Mouse (Mus musculus): ENCODE measurements at regions not wholly inside any gene's neighbourhood (a gene's known extent, or its start where the extent isn't known, plus 50 kb on each side); places are given as distances from the start of the nearest gene placed in this dataset.

DNA sequence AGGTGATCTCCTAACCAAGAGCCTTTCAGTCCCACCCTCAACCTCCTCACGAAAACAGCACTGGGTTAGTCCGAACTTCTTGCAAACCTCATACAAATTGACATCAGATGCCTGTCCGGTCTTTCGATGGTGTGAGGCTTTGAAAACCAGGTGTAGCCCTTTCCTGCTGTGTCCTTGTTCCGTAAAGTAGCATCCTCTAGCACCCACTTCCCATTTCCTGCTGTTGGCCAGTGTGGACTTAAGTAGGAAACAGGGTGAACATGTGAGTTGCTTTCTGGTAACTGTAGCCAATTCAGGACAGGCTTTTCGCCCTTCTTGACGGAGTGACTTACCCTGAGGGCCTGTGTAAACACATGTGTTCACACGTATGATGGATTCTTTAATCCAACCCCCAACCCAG, 232.9 kb downstream of the Ets1 start:
- Histone ChIP-seq H3ac (ENCODE audit: control insufficient read depth, insufficient read length) (no peak overlapping the region), H3K4me3 (no peak overlapping the region), H3K27me3 (ENCODE audit: control insufficient read depth, insufficient read depth, insufficient read length) (no peaks in the 10 kb centered on the region), H3K79me2 (ENCODE audit: control insufficient read depth, insufficient read depth) (no peaks in the 10 kb centered on the region), H3K4me2 (ENCODE audit: low read depth) (no peak overlapping the region), H3K36me3 (ENCODE audit: control insufficient read depth, insufficient read depth) (no peaks in the 10 kb centered on the region)
- TF ChIP-seq POLR2AphosphoS2 (IDR thresholded peaks at IDR 0.05; ENCODE audit: insufficient read length, low read depth), result no peak
- no peak for TF ChIP-seq POLR2A (IDR thresholded peaks at IDR 0.05; ENCODE audit: insufficient read length, low read depth)
- no peak for TF ChIP-seq USF1 (IDR thresholded peaks at IDR 0.05; ENCODE audit: low read depth)
- no peak for TF ChIP-seq SRF (IDR thresholded peaks at IDR 0.05; ENCODE audit: control insufficient read depth, insufficient read length, low read depth)
- no peak for TF ChIP-seq TCF12 (IDR thresholded peaks at IDR 0.05; ENCODE audit: insufficient read depth, poor library complexity, severe bottlenecking)
- no peak for TF ChIP-seq CEBPB (IDR thresholded peaks at IDR 0.05; ENCODE audit: insufficient read depth, poor library complexity, severe bottlenecking)

- TF ChIP-seq SRF (IDR thresholded peaks at IDR 0.05; ENCODE audit: control insufficient read depth, insufficient read length, low read depth), result no peak
- no peak for TF ChIP-seq MYOD1 (IDR thresholded peaks at IDR 0.05; ENCODE audit: control insufficient read depth in 1 of 3, insufficient read length in 2 of 3, low read depth in 2 of 3)
- TF ChIP-seq REST (IDR thresholded peaks at IDR 0.05; ENCODE audit: insufficient read depth, insufficient read length), result no peak
- no peak for TF ChIP-seq MAX (IDR thresholded peaks at IDR 0.05; ENCODE audit: low read depth)
- TF ChIP-seq POLR2A (IDR thresholded peaks at IDR 0.05; ENCODE audit: insufficient read length, low read depth), result no peak
- no peak for TF ChIP-seq TCF3 (IDR thresholded peaks at IDR 0.05; ENCODE audit: insufficient read length, low read depth)
- H3K79me2 ChIP-seq (ENCODE audit: control insufficient read depth, insufficient read depth), result no peaks in the 10 kb centered on the region
Measured at GRCm38 (mm10) chr9:32874306-32874875, 238.4 kb downstream of the Ets1 start.

GRCm38 (mm10) chr9:32882819-32883587, 247.0 kb downstream of the Ets1 start:
- no peak overlapping the region for H3K4me2 ChIP-seq (ENCODE audit: low read depth)
- no peak overlapping the region for H3ac ChIP-seq (ENCODE audit: control insufficient read depth, insufficient read length)

More at GRCm38 (mm10) chr9:32874306-32874875, 238.4 kb downstream of the Ets1 start:
- Histone ChIP-seq H3K4me2 (ENCODE audit: low read depth) (no peak overlapping the region), H3K4me3 (no peak overlapping the region), H3K36me3 (ENCODE audit: control insufficient read depth, insufficient read depth) (no peaks in the 10 kb centered on the region), H3ac (ENCODE audit: control insufficient read depth, insufficient read length) (no peak overlapping the region), H3K27me3 (ENCODE audit: control insufficient read depth, insufficient read depth, insufficient read length) (no peaks in the 10 kb centered on the region)

DNA sequence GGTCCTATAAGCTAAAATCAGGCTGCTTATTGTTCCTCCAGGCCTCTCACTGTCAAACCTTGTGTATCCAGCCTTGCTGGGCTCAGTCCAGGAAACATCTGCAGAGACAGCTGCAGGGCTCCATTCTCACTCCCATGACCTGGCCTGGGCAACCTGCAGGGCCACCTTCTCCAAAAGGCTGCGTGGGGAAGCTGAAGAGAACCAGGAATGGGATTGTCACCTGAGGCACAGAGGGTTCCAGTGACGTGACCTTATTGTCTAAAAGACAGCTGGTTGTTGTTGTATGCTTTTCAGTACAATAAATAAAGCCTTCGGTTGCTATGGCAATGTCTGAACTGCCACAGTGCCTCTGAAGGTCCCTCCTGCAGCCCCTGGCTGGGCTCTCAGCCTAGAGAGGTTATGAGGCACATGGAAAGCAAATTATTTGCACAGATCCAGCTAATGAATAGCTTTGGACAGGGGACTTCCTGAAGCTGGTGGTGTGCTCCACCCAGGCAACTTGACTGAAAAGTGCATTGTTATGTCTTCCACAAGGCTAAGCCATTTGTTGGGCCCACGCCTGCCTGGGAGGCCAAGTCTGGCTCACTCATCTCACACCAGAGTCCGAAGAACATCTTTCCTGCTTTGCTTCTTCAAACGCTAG, 250.1 kb downstream of the Ets1 start:
- H3K36me3 ChIP-seq (ENCODE audit: control insufficient read depth, insufficient read depth), result no peaks in the 10 kb centered on the region
- TF ChIP-seq USF1 (IDR thresholded peaks at IDR 0.05; ENCODE audit: low read depth) (no peak), E2F4 (IDR thresholded peaks at IDR 0.05; ENCODE audit: insufficient read depth) (no peak), MYOG (IDR thresholded peaks at IDR 0.05; ENCODE audit: control insufficient read depth in 1 of 3, insufficient read depth in 1 of 3, insufficient read length in 2 of 3, low read depth in 2 of 3) (no peak), POLR2A (IDR thresholded peaks at IDR 0.05; ENCODE audit: insufficient read length, low read depth) (no peak), REST (IDR thresholded peaks at IDR 0.05; ENCODE audit: insufficient read depth, insufficient read length) (no peak), POLR2AphosphoS2 (IDR thresholded peaks at IDR 0.05; ENCODE audit: insufficient read length, low read depth) (no peak), MAX (IDR thresholded peaks at IDR 0.05; ENCODE audit: low read depth) (no peak), SRF (IDR thresholded peaks at IDR 0.05; ENCODE audit: control insufficient read depth, insufficient read length, low read depth) (no peak), TCF3 (IDR thresholded peaks at IDR 0.05; ENCODE audit: insufficient read length, low read depth) (no peak), MYOD1 (IDR thresholded peaks at IDR 0.05; ENCODE audit: control insufficient read depth in 1 of 3, insufficient read length in 2 of 3, low read depth in 2 of 3) (no peak), CEBPB (IDR thresholded peaks at IDR 0.05; ENCODE audit: insufficient read depth, poor library complexity, severe bottlenecking) (no peak), TCF12 (IDR thresholded peaks at IDR 0.05; ENCODE audit: insufficient read depth, poor library complexity, severe bottlenecking) (no peak)
- H3K4me3 ChIP-seq, result no peak overlapping the region
- no peak overlapping the region for H3K4me2 ChIP-seq (ENCODE audit: low read depth)
- H3K27me3 ChIP-seq (ENCODE audit: control insufficient read depth, insufficient read depth, insufficient read length), result no peaks in the 10 kb centered on the region
- no peak overlapping the region for H3ac ChIP-seq (ENCODE audit: control insufficient read depth, insufficient read length)
- H3K79me2 ChIP-seq (ENCODE audit: control insufficient read depth, insufficient read depth), result no peaks in the 10 kb centered on the region

More at GRCm38 (mm10) chr9:32882819-32883587, 247.0 kb downstream of the Ets1 start:
- Histone ChIP-seq H3K27me3 (ENCODE audit: control insufficient read depth, insufficient read depth, insufficient read length) (no peaks in the 10 kb centered on the region), H3K36me3 (ENCODE audit: control insufficient read depth, insufficient read depth) (no peaks in the 10 kb centered on the region), H3K79me2 (ENCODE audit: control insufficient read depth, insufficient read depth) (no peaks in the 10 kb centered on the region), H3K4me3 (no peak overlapping the region)
- no peak for TF ChIP-seq POLR2A (IDR thresholded peaks at IDR 0.05; ENCODE audit: insufficient read length, low read depth)
- TF ChIP-seq SRF (IDR thresholded peaks at IDR 0.05; ENCODE audit: control insufficient read depth, insufficient read length, low read depth), result no peak
- no peak for TF ChIP-seq MAX (IDR thresholded peaks at IDR 0.05; ENCODE audit: low read depth)
- TF ChIP-seq MYOD1 (IDR thresholded peaks at IDR 0.05; ENCODE audit: control insufficient read depth in 1 of 3, insufficient read length in 2 of 3, low read depth in 2 of 3), result no peak
- no peak for TF ChIP-seq REST (IDR thresholded peaks at IDR 0.05; ENCODE audit: insufficient read depth, insufficient read length)
- TF ChIP-seq TCF3 (IDR thresholded peaks at IDR 0.05; ENCODE audit: insufficient read length, low read depth), result no peak
- TF ChIP-seq TCF12 (IDR thresholded peaks at IDR 0.05; ENCODE audit: insufficient read depth, poor library complexity, severe bottlenecking), result no peak
- no peak for TF ChIP-seq USF1 (IDR thresholded peaks at IDR 0.05; ENCODE audit: low read depth)
- no peak for TF ChIP-seq E2F4 (IDR thresholded peaks at IDR 0.05; ENCODE audit: insufficient read depth)
- no peak for TF ChIP-seq POLR2AphosphoS2 (IDR thresholded peaks at IDR 0.05; ENCODE audit: insufficient read length, low read depth)
